Mouse (Mus musculus): ENCODE results near the gene Sdhb. TPM values are rescaled to one million over a fixed set of nuclear protein-coding genes. Genes with fewer than 3 reads are reported as not detected.
A peak's percentile ranks its signal among the peaks of the same experiment; 100 is the strongest.

The Sdhb gene
- polyA plus RNA-seq (2015; fragmentation: Nextera tagmentation; extraction: Ambion mirVana) = 1,158 and 1,167 TPM in 2 replicates

DNA sequence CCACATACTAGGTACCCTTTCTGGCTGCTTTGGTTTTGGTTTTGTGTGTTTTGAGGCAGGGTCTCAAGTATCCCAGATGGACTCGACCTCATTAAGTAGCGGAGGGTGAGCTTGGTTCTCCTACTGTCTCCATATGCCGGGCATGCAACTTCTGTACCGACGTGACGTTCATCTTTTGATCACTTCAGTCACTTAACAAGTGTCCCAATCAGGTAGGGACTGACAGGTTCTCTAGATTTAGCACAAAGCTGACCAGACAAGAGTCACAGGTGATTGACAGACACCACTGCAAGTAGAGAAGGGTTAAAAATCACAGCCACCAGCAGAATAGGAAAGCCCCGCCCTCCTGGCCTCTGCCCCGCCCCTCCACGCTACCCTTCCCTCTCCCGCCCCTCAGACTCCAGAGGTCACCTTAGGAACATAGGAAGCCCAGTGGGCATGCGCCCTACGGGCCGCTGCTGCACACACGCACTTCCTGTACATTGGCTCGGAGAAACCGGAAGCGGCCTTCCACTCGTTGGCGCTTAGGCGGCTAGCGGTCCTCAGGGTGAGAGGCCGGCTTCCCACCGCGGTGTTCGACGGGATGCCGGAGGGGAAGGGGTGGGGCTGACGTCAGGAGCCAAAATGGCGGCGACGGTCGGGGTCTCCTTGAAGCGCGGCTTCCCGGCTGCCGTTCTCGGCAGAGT is at the start of gene Sdhb:
Gene Sdhb (plus strand): TSS at position 423 of the 686 bp plus-strand sequence.
- Histone ChIP-seq H3K4me3 (ENCODE audit: low read length) (peak within 1 kb of the TSS; percentile 96), H3K27me3 (ENCODE audit: control insufficient read depth, insufficient read depth, low read length) (no peaks in the 10 kb centered on the region), H3K27ac (ENCODE audit: low read length) (peak within 1 kb of the TSS; percentile 90), H3K36me3 (ENCODE audit: control insufficient read depth, insufficient read depth) (no peaks in the 10 kb centered on the region), H3K9ac (ENCODE audit: low read length) (peak within 1 kb of the TSS; percentile 98), H3K4me2 (ENCODE audit: low read depth, low read length) (peak within 1 kb of the TSS; percentile 83), H3K9me3 (replicated peaks; ENCODE audit: control insufficient read depth, low read length) (no peaks in the 10 kb centered on the region), H3K4me1 (ENCODE audit: control insufficient read depth, insufficient read depth, low read length) (peaks cover 38% of the 10 kb centered on the region)
- 3% methylated on average over 37 of the region's 37 CpGs for WGBS
- peak; percentile 95 for ATAC-seq (replicated peaks; ENCODE audit: extremely low read depth, insufficient read depth, low FRiP score)

DNA sequence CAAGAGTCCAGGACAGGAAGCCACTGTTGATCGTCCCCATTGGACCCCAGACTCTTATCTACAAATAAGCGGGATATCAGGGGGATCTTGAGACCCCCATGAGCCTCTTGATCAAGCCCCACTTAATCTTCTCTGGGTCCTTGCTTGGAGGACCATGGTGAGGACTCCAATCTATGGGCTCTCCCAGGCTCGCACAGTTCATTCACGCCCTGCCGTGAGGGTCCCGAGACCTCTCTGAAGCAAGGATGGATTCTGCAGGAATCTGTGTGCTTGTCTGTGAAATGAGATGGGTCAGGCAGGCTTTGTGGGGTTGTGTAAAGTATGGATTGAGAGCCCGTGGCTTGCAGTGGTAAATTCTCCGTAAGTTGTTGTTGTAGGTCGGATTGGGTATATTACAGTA is 49.6 kb upstream of the Sdhb start:
- H3K9me3 ChIP-seq (replicated peaks; ENCODE audit: control insufficient read depth, low read length) = no peaks in the 10 kb centered on the region
- H3K4me2 ChIP-seq (ENCODE audit: low read depth, low read length) = no peak overlapping the region
- no peak overlapping the region for H3K9ac ChIP-seq (ENCODE audit: low read length)
- H3K36me3 ChIP-seq (ENCODE audit: control insufficient read depth, insufficient read depth) = no peaks in the 10 kb centered on the region
- H3K4me3 ChIP-seq (ENCODE audit: low read length) = no peak overlapping the region
- ATAC-seq (replicated peaks; ENCODE audit: extremely low read depth, insufficient read depth, low FRiP score) = no peak
- WGBS = 85% methylated on average over 9 of the region's 9 CpGs
- peaks cover 3% of the 10 kb centered on the region for H3K4me1 ChIP-seq (ENCODE audit: control insufficient read depth, insufficient read depth, low read length)
- H3K27ac ChIP-seq (ENCODE audit: low read length) = no peak overlapping the region
- H3K27me3 ChIP-seq (ENCODE audit: control insufficient read depth, insufficient read depth, low read length) = peaks cover 13% of the 10 kb centered on the region; the same call in 1 of the 2 replicates

DNA sequence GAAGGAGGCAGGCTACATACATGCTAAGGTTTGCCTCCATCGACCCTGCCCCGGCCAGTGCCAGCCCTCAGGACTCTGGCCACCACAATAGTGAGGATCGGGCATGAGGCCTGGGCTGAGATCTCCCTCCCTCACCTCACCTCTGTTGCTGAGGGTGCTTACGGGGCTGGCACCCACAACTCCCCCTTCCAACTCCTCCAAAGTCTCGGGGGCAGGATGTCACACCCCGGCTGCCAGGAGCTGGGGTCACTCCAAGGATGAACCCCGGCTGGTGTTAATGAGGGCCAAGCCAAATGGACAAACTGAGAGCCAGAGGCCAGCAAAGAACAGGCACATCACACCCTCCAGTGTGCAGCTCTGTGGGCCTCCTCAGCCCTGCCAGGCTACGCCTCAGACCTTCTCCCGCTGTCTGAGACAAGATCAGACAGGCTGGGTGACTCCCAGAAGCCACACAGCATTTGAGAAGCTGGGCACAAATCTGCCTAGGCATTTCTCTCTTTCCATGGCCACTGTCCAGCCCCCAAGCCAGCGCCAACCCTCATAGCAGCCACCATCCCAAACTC is 48.7 kb upstream of the Sdhb start:
- H3K27ac ChIP-seq (ENCODE audit: low read length) = no peak overlapping the region
- H3K9me3 ChIP-seq (replicated peaks; ENCODE audit: control insufficient read depth, low read length) = no peaks in the 10 kb centered on the region
- no peaks in the 10 kb centered on the region for H3K36me3 ChIP-seq (ENCODE audit: control insufficient read depth, insufficient read depth)
- no peaks in the 10 kb centered on the region; the same call in 1 of the 2 replicates for H3K4me1 ChIP-seq (ENCODE audit: control insufficient read depth, insufficient read depth, low read length)
- no peak overlapping the region for H3K4me3 ChIP-seq (ENCODE audit: low read length)
- peaks cover 4% of the 10 kb centered on the region; the same call in 1 of the 2 replicates for H3K27me3 ChIP-seq (ENCODE audit: control insufficient read depth, insufficient read depth, low read length)
- H3K9ac ChIP-seq (ENCODE audit: low read length) = no peak overlapping the region
- ATAC-seq (replicated peaks; ENCODE audit: extremely low read depth, insufficient read depth, low FRiP score) = no peak
- WGBS = 83% methylated on average over 10 of the region's 10 CpGs
- H3K4me2 ChIP-seq (ENCODE audit: low read depth, low read length) = no peak overlapping the region

DNA sequence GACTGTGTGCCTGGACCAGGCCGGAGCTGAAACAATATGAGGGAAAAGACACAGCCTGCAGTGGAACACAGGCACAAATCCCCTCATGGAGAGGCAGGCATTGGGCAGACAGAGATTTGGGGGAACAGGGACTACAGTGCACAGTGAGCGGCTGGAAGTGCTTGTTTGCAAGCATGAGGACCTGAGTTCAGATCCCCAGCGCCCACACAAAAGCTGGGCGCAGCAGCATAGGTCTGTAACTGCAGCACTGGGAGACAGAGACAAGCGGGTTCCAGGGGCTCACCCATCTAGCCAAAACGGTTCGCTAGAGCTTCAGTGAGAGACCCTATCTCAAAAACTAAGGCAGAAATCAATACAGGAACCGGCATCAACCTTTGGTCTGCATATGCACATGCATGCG is 47.4 kb upstream of the Sdhb start:
- H3K9me3 ChIP-seq (replicated peaks; ENCODE audit: control insufficient read depth, low read length) = no peaks in the 10 kb centered on the region
- H3K27ac ChIP-seq (ENCODE audit: low read length) = no peak overlapping the region
- no peaks in the 10 kb centered on the region; the same call in 1 of the 2 replicates for H3K27me3 ChIP-seq (ENCODE audit: control insufficient read depth, insufficient read depth, low read length)
- no peak overlapping the region for H3K4me3 ChIP-seq (ENCODE audit: low read length)
- no peak overlapping the region for H3K4me2 ChIP-seq (ENCODE audit: low read depth, low read length)
- no peak overlapping the region for H3K9ac ChIP-seq (ENCODE audit: low read length)
- no peak for ATAC-seq (replicated peaks; ENCODE audit: extremely low read depth, insufficient read depth, low FRiP score)
- H3K36me3 ChIP-seq (ENCODE audit: control insufficient read depth, insufficient read depth) = no peaks in the 10 kb centered on the region
- H3K4me1 ChIP-seq (ENCODE audit: control insufficient read depth, insufficient read depth, low read length) = no peaks in the 10 kb centered on the region; the same call in 1 of the 2 replicates
- WGBS = 87% methylated on average over 9 of the region's 9 CpGs

DNA sequence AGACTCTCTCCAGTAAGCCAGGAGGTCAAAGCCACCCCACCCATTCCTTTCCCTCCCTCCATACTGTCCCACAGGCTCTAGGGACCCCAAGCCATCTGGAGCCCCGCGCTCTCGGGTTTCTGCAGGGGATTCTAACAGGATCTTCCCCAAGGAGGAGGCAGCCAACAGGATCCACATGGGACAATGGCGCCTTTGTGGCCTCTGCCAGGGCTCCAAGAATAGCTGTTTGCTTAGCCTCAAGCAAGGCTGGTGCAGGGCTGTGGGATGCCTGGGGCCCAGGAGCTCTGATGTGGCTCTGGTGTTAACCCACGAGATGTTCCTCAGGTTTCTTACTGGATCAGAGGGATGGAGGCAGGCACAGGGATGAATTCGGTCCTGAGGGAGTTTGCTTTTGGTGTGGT is 46.3 kb upstream of the Sdhb start:
- H3K4me3 ChIP-seq (ENCODE audit: low read length) = no peak overlapping the region

DNA sequence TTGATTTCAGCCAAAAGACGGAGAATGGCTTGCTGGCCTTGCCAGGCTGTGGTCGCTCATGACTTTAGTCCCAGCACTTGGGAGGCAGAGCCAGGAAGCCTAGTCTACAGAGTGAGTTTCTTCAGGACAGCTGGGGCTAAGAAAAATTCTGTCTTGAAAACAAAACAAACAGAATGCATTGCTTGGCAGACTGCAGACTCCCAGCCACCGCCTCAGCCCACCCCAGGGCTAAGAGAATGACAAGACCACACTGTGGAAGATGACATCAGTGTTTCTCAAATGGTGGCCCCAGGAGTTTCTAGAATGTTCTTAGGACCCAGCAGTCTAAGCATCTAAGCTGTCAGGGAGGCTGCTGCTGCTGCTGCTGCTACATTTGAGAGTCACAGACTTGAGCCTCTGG is 45.8 kb upstream of the Sdhb start:
- Histone ChIP-seq H3K4me1 (ENCODE audit: control insufficient read depth, insufficient read depth, low read length) (no peaks in the 10 kb centered on the region; the same call in 1 of the 2 replicates), H3K4me2 (ENCODE audit: low read depth, low read length) (no peak overlapping the region), H3K9me3 (replicated peaks; ENCODE audit: control insufficient read depth, low read length) (no peaks in the 10 kb centered on the region), H3K36me3 (ENCODE audit: control insufficient read depth, insufficient read depth) (no peaks in the 10 kb centered on the region), H3K9ac (ENCODE audit: low read length) (no peak overlapping the region), H3K4me3 (ENCODE audit: low read length) (no peak overlapping the region), H3K27me3 (ENCODE audit: control insufficient read depth, insufficient read depth, low read length) (no peaks in the 10 kb centered on the region; the same call in 1 of the 2 replicates), H3K27ac (ENCODE audit: low read length) (no peak overlapping the region)
- no peak for ATAC-seq (replicated peaks; ENCODE audit: extremely low read depth, insufficient read depth, low FRiP score)
- WGBS = 76% methylated on average over 3 of the region's 3 CpGs

More for the DNA sequence above, 46.3 kb upstream of the Sdhb start:
- WGBS = 61% methylated on average over 6 of the region's 6 CpGs
- no peaks in the 10 kb centered on the region; the same call in 1 of the 2 replicates for H3K27me3 ChIP-seq (ENCODE audit: control insufficient read depth, insufficient read depth, low read length)
- H3K27ac ChIP-seq (ENCODE audit: low read length) = no peak overlapping the region
- H3K36me3 ChIP-seq (ENCODE audit: control insufficient read depth, insufficient read depth) = no peaks in the 10 kb centered on the region
- H3K9me3 ChIP-seq (replicated peaks; ENCODE audit: control insufficient read depth, low read length) = no peaks in the 10 kb centered on the region
- no peaks in the 10 kb centered on the region; the same call in 1 of the 2 replicates for H3K4me1 ChIP-seq (ENCODE audit: control insufficient read depth, insufficient read depth, low read length)
- no peak for ATAC-seq (replicated peaks; ENCODE audit: extremely low read depth, insufficient read depth, low FRiP score)
- no peak overlapping the region for H3K4me2 ChIP-seq (ENCODE audit: low read depth, low read length)
- H3K9ac ChIP-seq (ENCODE audit: low read length) = no peak overlapping the region

DNA sequence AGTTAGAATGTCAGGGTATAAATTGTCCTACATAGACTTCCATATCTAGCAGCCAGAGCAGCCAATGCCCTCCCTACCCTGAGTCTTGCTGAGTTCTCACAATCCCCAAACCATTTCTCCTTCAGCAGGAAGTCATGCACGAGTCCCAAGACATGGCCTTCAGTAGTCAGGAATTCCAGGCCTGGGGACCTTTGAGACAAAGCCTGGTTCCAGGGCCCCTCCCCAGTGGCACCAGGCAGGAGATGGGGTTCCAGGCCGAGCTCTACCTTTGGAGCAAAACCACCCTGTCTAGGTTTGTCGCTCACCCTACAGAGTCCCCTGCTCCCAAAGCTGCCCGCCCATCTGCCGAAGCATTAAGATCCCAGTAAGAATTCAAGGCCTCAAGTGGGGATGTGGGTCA is 44.7 kb upstream of the Sdhb start:
- H3K27me3 ChIP-seq (ENCODE audit: control insufficient read depth, insufficient read depth, low read length) = no peaks in the 10 kb centered on the region; the same call in 1 of the 2 replicates
- no peaks in the 10 kb centered on the region for H3K36me3 ChIP-seq (ENCODE audit: control insufficient read depth, insufficient read depth)
- 89% methylated on average over 5 of the region's 5 CpGs for WGBS
- H3K9ac ChIP-seq (ENCODE audit: low read length) = no peak overlapping the region
- no peak overlapping the region for H3K4me3 ChIP-seq (ENCODE audit: low read length)
- H3K4me1 ChIP-seq (ENCODE audit: control insufficient read depth, insufficient read depth, low read length) = no peaks in the 10 kb centered on the region
- no peak overlapping the region for H3K4me2 ChIP-seq (ENCODE audit: low read depth, low read length)
- ATAC-seq (replicated peaks; ENCODE audit: extremely low read depth, insufficient read depth, low FRiP score) = no peak
- no peak overlapping the region for H3K27ac ChIP-seq (ENCODE audit: low read length)
- no peaks in the 10 kb centered on the region for H3K9me3 ChIP-seq (replicated peaks; ENCODE audit: control insufficient read depth, low read length)

DNA sequence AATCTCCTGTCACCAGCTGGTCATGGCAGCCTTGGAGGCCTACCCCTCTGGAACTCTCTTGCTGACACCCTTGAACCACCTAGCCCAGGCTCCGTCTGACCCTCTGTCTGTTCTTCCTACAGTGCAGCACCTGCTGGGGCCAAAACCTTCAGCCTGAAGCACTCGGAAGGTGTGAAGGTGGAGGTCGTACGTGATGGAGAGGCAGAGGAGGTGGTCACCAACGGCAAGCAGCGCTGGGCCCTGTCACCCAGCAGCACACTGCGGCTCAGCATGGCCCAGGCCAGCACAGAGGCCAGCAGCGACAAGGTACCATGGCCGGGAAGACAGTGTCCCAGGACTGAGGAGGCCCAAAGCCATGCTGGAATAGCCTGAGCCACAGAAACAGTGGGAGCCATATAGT is 43.6 kb upstream of the Sdhb start:
- Histone ChIP-seq H3K36me3 (ENCODE audit: control insufficient read depth, insufficient read depth) (no peaks in the 10 kb centered on the region), H3K4me3 (ENCODE audit: low read length) (no peak overlapping the region), H3K4me1 (ENCODE audit: control insufficient read depth, insufficient read depth, low read length) (no peaks in the 10 kb centered on the region), H3K9ac (ENCODE audit: low read length) (no peak overlapping the region), H3K9me3 (replicated peaks; ENCODE audit: control insufficient read depth, low read length) (no peaks in the 10 kb centered on the region), H3K27me3 (ENCODE audit: control insufficient read depth, insufficient read depth, low read length) (no peaks in the 10 kb centered on the region), H3K27ac (ENCODE audit: low read length) (no peak overlapping the region), H3K4me2 (ENCODE audit: low read depth, low read length) (no peak overlapping the region)
- no peak for ATAC-seq (replicated peaks; ENCODE audit: extremely low read depth, insufficient read depth, low FRiP score)
- WGBS = 84% methylated on average over 9 of the region's 9 CpGs
